Comparison of ENCODE assay signal across 20 mouse cellular contexts in genomic region chr6:129204342-129204741, GRCm38 (mm10). TPM values are rescaled to one million over a fixed set of nuclear protein-coding genes. Genes with fewer than 3 reads are reported as not detected.
"Had no signal": no experiment of that assay in that cellular context is flagged by ENCODE, and none has a peak within 500 bp of the region (broad histone marks: within the 10 kb centered on the region; RNA-seq: fewer than 3 reads in every experiment).

No protein-coding gene starts in this region.

- H3K27ac ChIP-seq: hindbrain, embryonic 14.5 days; kidney, postnatal 0 days; layer of hippocampus, adult 2 months; limb, embryonic 12.5 days; liver, embryonic 15.5 days; lung, embryonic 15.5 days; macrophage; midbrain, embryonic 12.5 days; neural tube, embryonic 15.5 days had no signal

- H3K9ac ChIP-seq: hindbrain, embryonic 14.5 days; limb, embryonic 12.5 days; liver, embryonic 15.5 days; lung, embryonic 15.5 days; midbrain, embryonic 12.5 days; neural tube, embryonic 15.5 days had no signal

- H3K27me3 ChIP-seq: limb, embryonic 12.5 days; liver, embryonic 15.5 days; lung, embryonic 15.5 days; midbrain, embryonic 12.5 days; neural tube, embryonic 15.5 days had no signal

- H3K9me3 ChIP-seq: limb, embryonic 12.5 days; liver, embryonic 15.5 days; lung, embryonic 15.5 days; midbrain, embryonic 12.5 days; neural tube, embryonic 15.5 days had no signal

- H3K4me2 ChIP-seq: hindbrain, embryonic 14.5 days; limb, embryonic 12.5 days; liver, embryonic 15.5 days; lung, embryonic 15.5 days; midbrain, embryonic 12.5 days; neural tube, embryonic 15.5 days had no signal

- H3K4me1 ChIP-seq: limb, embryonic 12.5 days; liver, embryonic 15.5 days; lung, embryonic 15.5 days; midbrain, embryonic 12.5 days; neural tube, embryonic 15.5 days had no signal

- DNase-seq: kidney, adult 18-20 months; kidney, postnatal 4 days; liver; lung, postnatal 14 days; right cerebral cortex, adult 18-20 months; right cerebral cortex, postnatal 4 days; thymus, adult 2 months; thymus, postnatal 36 days had no signal

- H3K4me3 ChIP-seq: layer of hippocampus, adult 2 months; limb, embryonic 12.5 days; liver, embryonic 15.5 days; lung, embryonic 15.5 days; midbrain, embryonic 12.5 days; myocyte; neural tube, embryonic 15.5 days had no signal

- H3K36me3 ChIP-seq: limb, embryonic 12.5 days; liver, embryonic 15.5 days; lung, embryonic 15.5 days; midbrain, embryonic 12.5 days; neural tube, embryonic 15.5 days had no signal

RNA-seq across cellular contexts. Expression of gene Clec2d, which starts 23.9 kb away (rescaled TPM):
- polyA plus RNA-seq: midbrain, postnatal 0 days; neural tube, embryonic 11.5 days had no signal
